Mouse (Mus musculus): ENCODE data around the gene Lrrc1. TPM values are rescaled to one million over a fixed set of nuclear protein-coding genes. Genes with fewer than 3 reads are reported as not detected.

Gene Lrrc1
- total and polyA plus RNA-seq, 3 experiments: 5.3 to 12.1 TPM; not detected in 1

DNA sequence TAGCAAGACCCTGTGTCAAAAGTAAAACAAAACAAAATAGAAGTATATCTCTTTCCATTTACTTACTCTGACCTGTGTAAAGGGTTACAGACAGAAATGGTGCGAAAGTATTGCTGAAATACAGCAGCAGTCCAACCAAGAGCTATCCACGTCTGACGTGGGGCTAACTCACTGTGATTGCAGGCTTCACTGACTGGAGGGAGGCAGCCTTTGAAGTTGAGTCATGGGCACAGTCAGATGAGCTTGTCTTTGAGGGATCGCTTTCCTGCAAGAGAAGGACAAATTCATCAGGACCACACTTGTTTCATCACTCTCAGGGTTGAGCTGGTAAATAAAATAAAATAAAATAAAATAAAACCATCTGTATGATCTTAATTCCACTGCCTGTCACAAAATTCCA lies 160.7 kb downstream of the Lrrc1 start:
- no peaks in the 10 kb centered on the region for H3K36me3 ChIP-seq (ENCODE audit: control insufficient read depth in 1 of 2, insufficient read depth in 2 of 2, low read length in 2 of 2)
- no peak overlapping the region for H3K9ac ChIP-seq (ENCODE audit: control insufficient read depth, low read depth, low read length, poor library complexity, severe bottlenecking)
- no peak overlapping the region for H3K27ac ChIP-seq (ENCODE audit: control insufficient read depth, low read depth, low read length)
- no peaks in the 10 kb centered on the region for H3K27me3 ChIP-seq (ENCODE audit: control insufficient read depth in 1 of 2, insufficient read depth in 2 of 2, low read length in 2 of 2)
- H3K4me1 ChIP-seq (ENCODE audit: control insufficient read depth in 1 of 2, insufficient read depth in 2 of 2, low read length in 2 of 2): no peaks in the 10 kb centered on the region
- no peaks in the 10 kb centered on the region for H3K9me3 ChIP-seq (replicated peaks; ENCODE audit: insufficient read depth, low read length)
- no peak for DNase-seq (ENCODE audit: low read depth, low spot score)
- TF ChIP-seq ETS1 (IDR thresholded peaks at IDR 0.05; ENCODE audit: low read depth, low read length) (no peak), ELF1 (IDR thresholded peaks at IDR 0.05; ENCODE audit: low read depth, low read length) (no peak), JUND (IDR thresholded peaks at IDR 0.05; ENCODE audit: low read depth, low read length) (no peak), CTCF (IDR thresholded peaks at IDR 0.05 in 2 of 3, conservative IDR thresholded peaks at IDR 0.05 in 1 of 3; ENCODE audit: control insufficient read depth in 1 of 3, insufficient read depth in 1 of 3, low read depth in 2 of 3, low read length in 3 of 3, poor library complexity in 1 of 3, severe bottlenecking in 1 of 3) (no peak), MEF2A (IDR thresholded peaks at IDR 0.05; ENCODE audit: extremely low read depth, insufficient replicate concordance, low read depth, low read length, poor library complexity, severe bottlenecking) (no peak), NELFE (IDR thresholded peaks at IDR 0.05; ENCODE audit: low read depth, low read length) (no peak), USF2 (IDR thresholded peaks at IDR 0.05; ENCODE audit: borderline replicate concordance in 1 of 2, insufficient read depth in 1 of 2, low read depth in 1 of 2, low read length in 2 of 2) (no peak), GATA1 (IDR thresholded peaks at IDR 0.05; ENCODE audit: low read depth, low read length) (no peak), POLR2AphosphoS2 (IDR thresholded peaks at IDR 0.05; ENCODE audit: low read length) (no peak), EP300 (IDR thresholded peaks at IDR 0.05; ENCODE audit: low read depth in 1 of 2, low read length in 2 of 2) (no peak), CHD2 (IDR thresholded peaks at IDR 0.05; ENCODE audit: low read length) (no peak), GABPA (IDR thresholded peaks at IDR 0.05; ENCODE audit: low read depth, low read length) (no peak), MYB (IDR thresholded peaks at IDR 0.05; ENCODE audit: low read depth, low read length) (no peak)
- H3K79me2 ChIP-seq (ENCODE audit: control insufficient read depth, insufficient read depth, low read length, poor library complexity): no peaks in the 10 kb centered on the region
- H3K4me3 ChIP-seq (ENCODE audit: control insufficient read depth in 1 of 2, insufficient read depth in 1 of 2, low read depth in 2 of 2, low read length in 2 of 2): no peak overlapping the region

DNA sequence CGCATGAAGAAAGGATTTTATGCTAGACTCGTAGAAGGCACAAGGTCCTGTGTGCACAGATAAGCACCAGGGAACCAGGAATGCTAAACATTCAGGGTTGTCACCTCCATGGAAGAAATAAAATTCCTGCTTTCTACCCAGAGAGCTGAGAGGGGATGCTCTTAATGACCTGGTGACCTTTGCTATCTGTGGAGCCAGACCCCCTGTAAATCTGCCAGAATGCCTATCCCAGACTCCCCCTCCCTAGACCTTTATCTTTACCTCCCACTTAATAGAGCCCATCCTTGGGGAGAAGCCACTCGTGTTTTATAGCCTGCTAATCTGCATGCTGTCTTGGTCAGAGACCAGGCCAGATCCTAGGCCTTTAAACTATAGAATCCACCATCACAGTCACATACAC lies 162.2 kb downstream of the Lrrc1 start:
- TF ChIP-seq EP300 (IDR thresholded peaks at IDR 0.05; ENCODE audit: low read depth in 1 of 2, low read length in 2 of 2) (no peak), ZMIZ1 (IDR thresholded peaks at IDR 0.05; ENCODE audit: low read depth, low read length) (no peak), ELF1 (IDR thresholded peaks at IDR 0.05; ENCODE audit: low read depth, low read length) (no peak), SIN3A (IDR thresholded peaks at IDR 0.05; ENCODE audit: low read length) (no peak), POLR2AphosphoS5 (IDR thresholded peaks at IDR 0.05; ENCODE audit: borderline replicate concordance, low read depth, low read length) (no peak), ZKSCAN1 (IDR thresholded peaks at IDR 0.05; ENCODE audit: low read depth, low read length) (no peak), MAZ (IDR thresholded peaks at IDR 0.05; ENCODE audit: low read depth, low read length) (no peak), SMC3 (IDR thresholded peaks at IDR 0.05; ENCODE audit: low read depth, low read length) (no peak), KAT2A (conservative IDR thresholded peaks at IDR 0.05; ENCODE audit: low read depth, low read length) (no peak), TCF12 (IDR thresholded peaks at IDR 0.05; ENCODE audit: low read depth, low read length) (no peak), NRF1 (IDR thresholded peaks at IDR 0.05; ENCODE audit: insufficient read depth, low read depth, low read length, poor library complexity, severe bottlenecking) (no peak), TAL1 (IDR thresholded peaks at IDR 0.05; ENCODE audit: low read length) (no peak), POLR2A (IDR thresholded peaks at IDR 0.05; ENCODE audit: control insufficient read depth in 1 of 2, insufficient read depth in 1 of 2, low read depth in 1 of 2, low read length in 2 of 2, poor library complexity in 1 of 2) (no peak), MAFK (IDR thresholded peaks at IDR 0.05; ENCODE audit: borderline replicate concordance, low read depth, low read length) (no peak), GABPA (IDR thresholded peaks at IDR 0.05; ENCODE audit: low read depth, low read length) (no peak), UBTF (IDR thresholded peaks at IDR 0.05; ENCODE audit: borderline replicate concordance, insufficient read depth, low read depth, low read length) (no peak), MYC (IDR thresholded peaks at IDR 0.05; ENCODE audit: low read depth, low read length) (no peak), USF1 (IDR thresholded peaks at IDR 0.05; ENCODE audit: low read depth, low read length) (no peak), GATA1 (IDR thresholded peaks at IDR 0.05; ENCODE audit: low read depth, low read length) (no peak)
- Histone ChIP-seq H3K9ac (ENCODE audit: control insufficient read depth, low read depth, low read length, poor library complexity, severe bottlenecking) (no peak overlapping the region), H3K27ac (ENCODE audit: control insufficient read depth, low read depth, low read length) (no peak overlapping the region), H3K4me3 (ENCODE audit: control insufficient read depth in 1 of 2, insufficient read depth in 1 of 2, low read depth in 2 of 2, low read length in 2 of 2) (no peak overlapping the region), H3K4me1 (ENCODE audit: control insufficient read depth in 1 of 2, insufficient read depth in 2 of 2, low read length in 2 of 2) (no peaks in the 10 kb centered on the region), H3K9me3 (replicated peaks; ENCODE audit: insufficient read depth, low read length) (no peaks in the 10 kb centered on the region), H3K79me2 (ENCODE audit: control insufficient read depth, insufficient read depth, low read length, poor library complexity) (no peaks in the 10 kb centered on the region), H3K36me3 (ENCODE audit: control insufficient read depth in 1 of 2, insufficient read depth in 2 of 2, low read length in 2 of 2) (no peaks in the 10 kb centered on the region), H3K27me3 (ENCODE audit: control insufficient read depth in 1 of 2, insufficient read depth in 2 of 2, low read length in 2 of 2) (no peaks in the 10 kb centered on the region)
- no peak for DNase-seq (ENCODE audit: low read depth, low spot score)

Data from MEL (cell line).